Mouse (Mus musculus) cerebellum, adult 2 months (tissue): Measurements from ENCODE around the gene Gm9903.

Source experiments
- CTCF ChIP-seq: fragments of 200-500 bp; IDR thresholded peaks from 2 replicates; pipeline ENCODE4 v1.5.1; 2011; ENCODE audit warnings: low read depth, mild to moderate bottlenecking, control low read depth, low read length, moderate library complexity, borderline replicate concordance; ENCODE audit not compliant: insufficient read depth
- POLR2A ChIP-seq: fragments of 200-500 bp; IDR thresholded peaks from 2 replicates; pipeline ENCODE4 v1.6.1; 2011; ENCODE audit warnings: low read length, control low read depth, borderline replicate concordance; ENCODE audit not compliant: insufficient read depth

DNA sequence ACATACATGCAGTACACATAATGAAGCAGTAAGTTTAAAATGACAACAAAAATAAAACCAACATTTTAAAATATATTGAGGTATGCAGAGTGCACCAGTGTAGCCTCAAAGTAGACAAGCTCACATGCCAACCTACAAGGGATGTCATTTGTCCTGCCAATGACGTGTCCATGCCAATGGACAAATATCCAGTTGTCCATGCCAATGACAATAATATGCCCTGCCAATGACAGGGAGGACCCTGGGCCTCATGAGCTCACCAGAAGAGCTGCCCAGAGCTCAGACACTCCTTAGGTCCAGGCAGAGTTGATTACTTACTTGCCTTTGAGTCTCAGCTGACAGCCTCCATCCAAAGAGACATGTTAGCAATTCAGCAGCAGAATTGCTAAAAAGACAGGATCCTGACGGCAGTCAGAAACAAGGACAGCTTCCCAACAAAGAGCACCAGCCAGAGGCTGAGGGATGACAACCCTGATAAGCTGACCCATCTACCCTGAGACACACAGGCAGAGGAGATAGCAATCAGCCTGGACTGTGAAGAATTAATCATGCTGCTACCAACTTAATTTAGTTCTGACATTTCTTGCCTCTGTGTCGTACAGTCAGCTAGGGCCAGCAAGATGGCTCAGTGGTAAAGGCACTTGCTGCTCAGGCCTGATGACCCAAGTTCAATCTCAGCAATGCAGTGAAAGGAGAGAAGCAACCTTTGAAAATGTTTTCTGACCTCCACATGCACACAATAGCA, 8.1 kb downstream of the Gm9903 start:
- TF ChIP-seq CTCF = no peak
- TF ChIP-seq POLR2A = no peak
